Mouse (Mus musculus) spleen, postnatal 0 days (tissue): Measurements from ENCODE around the gene Cpa2. TPM values are rescaled to one million over a fixed set of nuclear protein-coding genes. Genes with fewer than 3 reads are reported as not detected.

Source experiments
- polyA plus RNA-seq: library from polyadenylated mRNA; unstranded; fragments of >200 nt; fragmentation: Nextera tagmentation; extraction: Ambion mirVana; gene quantifications from 2 replicates; pipeline ENCODE4 v1.2.1, GENCODE M21; 2015

Gene Cpa2
- polyA plus RNA-seq = 5.7 and 16.5 TPM in 2 replicates

DNA sequence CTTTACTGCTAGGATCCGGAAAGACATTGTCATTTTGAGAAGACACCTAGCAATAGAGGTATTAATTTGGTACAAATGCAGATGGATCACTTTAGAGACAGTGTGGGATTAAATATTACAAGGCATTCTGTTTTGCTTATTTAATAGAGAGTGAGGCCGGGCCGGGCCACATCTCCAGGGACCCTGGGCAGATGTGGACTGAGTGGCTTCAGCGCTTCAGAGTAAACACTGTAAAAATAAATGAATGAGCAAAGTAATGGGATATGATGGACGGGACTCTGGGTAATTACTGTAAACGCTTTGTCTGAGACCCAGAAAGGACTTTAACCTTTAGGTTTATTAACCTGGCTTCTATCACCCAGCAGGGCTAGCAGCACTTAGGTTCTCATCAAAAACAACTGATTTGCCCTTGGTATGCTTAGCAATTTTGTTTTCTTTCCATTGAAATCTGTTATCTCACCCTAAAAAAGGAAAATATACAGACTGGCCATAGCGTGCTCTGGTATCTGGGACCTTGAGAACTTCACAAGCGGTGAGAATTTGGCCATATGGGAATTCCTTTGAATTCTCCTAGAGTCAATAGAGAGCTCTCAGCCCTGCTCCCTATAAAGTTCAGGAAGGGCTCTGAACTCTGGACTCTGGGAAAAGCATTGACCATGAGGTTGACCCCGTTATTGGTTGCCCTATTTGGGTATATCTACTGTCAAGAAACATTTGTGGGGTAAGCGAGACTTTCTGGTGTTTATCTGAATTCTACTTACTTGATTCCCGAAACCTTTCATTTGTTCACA, at the start of gene Cpa2:
Gene Cpa2, plus strand, starts transcription at position 574 of the 791 bp plus-strand sequence.

DNA sequence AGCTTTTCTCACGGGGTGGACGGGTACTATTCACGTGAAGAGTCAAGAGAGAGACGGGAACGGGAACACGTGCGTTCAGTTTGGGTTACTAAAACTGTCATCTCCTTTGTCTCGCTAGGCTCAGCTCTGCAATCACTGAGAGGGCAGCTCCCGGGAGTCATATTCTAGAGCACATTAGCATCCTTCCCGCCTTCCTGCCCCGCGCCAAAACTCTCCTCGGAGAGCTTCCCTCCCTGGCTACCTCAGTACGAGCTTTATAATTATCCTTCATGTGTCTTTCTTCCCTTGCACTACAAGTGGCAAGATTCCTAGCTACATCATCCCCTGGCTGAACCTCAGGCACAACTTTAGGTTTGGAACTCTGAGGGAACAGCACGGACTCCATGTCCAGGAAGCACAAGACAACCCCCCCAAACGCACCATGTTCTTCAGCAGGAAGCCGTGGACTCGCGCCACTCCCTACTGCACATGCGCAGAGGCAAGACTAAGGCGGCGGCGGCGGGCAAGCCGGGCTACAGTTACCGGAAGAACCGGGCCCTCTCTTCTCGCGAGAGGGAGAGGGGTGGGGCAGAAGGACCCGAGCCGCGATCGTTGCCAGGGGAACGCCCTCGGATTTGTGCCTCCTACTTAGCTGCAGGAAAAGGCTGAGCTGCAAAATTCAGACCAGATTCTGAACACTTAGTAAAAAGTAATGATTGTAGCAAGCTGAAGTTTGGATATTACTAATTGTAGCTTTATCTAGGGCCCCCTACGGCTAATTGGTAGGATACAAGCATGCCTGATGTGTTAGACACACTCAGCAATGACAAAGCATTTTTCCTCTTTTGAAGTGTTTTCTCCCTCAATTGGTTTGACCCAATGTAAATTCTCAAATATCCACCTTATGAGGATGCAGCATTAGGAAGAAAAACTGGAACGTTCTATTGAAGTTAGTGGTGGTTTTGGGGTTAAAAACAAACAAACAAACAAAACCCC, 31.8 kb upstream of the Cpa2 start, which contains the start of the genes Tmem209 and Ssmem1:
Gene Tmem209, minus strand, starts transcription at position 519 of the 975 bp plus-strand sequence.
Gene Ssmem1, plus strand, starts transcription at position 585 of the 975 bp plus-strand sequence.

DNA sequence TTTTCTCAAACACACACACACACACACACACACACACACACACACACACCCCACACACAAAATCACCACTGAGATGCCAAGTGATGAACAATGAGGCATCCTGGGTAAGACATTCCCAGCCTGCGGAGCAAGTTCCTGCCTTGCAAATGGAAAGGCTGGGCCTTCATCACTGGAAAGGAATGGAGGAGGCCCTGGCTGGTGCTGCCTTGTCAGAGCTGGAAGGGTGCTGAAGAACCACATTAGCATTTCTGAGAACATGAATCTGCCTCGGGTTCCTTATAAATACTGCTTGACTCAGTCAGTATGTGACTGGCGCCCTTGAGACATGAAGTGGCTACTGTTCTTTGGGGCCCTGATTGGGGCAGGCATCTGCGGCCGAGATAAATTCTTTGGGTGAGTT, 26.7 kb downstream of the Cpa2 start, which contains the start of gene Cpa4:
Gene Cpa4, plus strand, starts transcription at position 301 of the 400 bp plus-strand sequence.

DNA sequence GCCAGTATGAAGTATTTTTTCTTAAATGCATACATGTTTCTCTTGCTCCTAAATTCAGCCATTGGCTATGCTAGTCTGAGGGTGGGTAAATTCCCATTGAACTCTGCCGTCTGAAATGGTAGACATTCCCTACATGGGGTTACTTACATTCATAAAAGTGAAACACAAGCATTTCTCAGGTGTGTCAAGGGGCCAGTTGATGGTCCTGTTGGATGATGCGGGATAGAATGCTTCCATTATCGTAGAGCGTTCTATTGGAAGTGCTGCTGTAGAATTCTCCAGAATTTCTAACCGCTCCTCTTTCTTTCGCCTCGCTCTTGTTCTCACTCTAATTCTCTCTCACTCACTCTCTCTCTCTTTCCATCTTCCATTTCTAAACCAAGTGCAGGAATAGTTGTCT, 69.3 kb downstream of the Cpa2 start, which contains the start of gene Cpa5:
Gene Cpa5, plus strand, starts transcription at position 301 of the 400 bp plus-strand sequence.

Other genes with a start within 250 kb of the Cpa2 start
- 31.6 and 36.8 TPM in 2 replicates for gene Ube2h, start 237.0 kb upstream of the Cpa2 start, polyA plus RNA-seq
- gene Zc3hc1, start 150.6 kb upstream of the Cpa2 start, polyA plus RNA-seq = 27.1 and 29.1 TPM in 2 replicates
- gene Klhdc10, start 139.7 kb upstream of the Cpa2 start, polyA plus RNA-seq = 6.5 and 7.0 TPM in 2 replicates
- gene Tmem209, start 31.8 kb upstream of the Cpa2 start, polyA plus RNA-seq = 22.9 and 26.3 TPM in 2 replicates
- gene Ssmem1, start 31.7 kb upstream of the Cpa2 start, polyA plus RNA-seq = 0.26 TPM in 1 of 2 replicates, not detected in the other
- 0.04 TPM in 1 of 2 replicates, not detected in the other for gene Cpa4, start 26.8 kb downstream of the Cpa2 start, polyA plus RNA-seq
- gene Cpa5, start 69.4 kb downstream of the Cpa2 start, polyA plus RNA-seq = not detected in 2 replicates
- 5.4 and 22.8 TPM in 2 replicates for gene Cpa1, start 97.6 kb downstream of the Cpa2 start, polyA plus RNA-seq
- gene Cep41, start 152.2 kb downstream of the Cpa2 start, polyA plus RNA-seq = 7.7 and 7.9 TPM in 2 replicates
- 118 and 147 TPM in 2 replicates for gene Mest, start 182.0 kb downstream of the Cpa2 start, polyA plus RNA-seq